Mouse (Mus musculus): Measurements from ENCODE around the gene Rem2.

The Rem2 gene

DNA sequence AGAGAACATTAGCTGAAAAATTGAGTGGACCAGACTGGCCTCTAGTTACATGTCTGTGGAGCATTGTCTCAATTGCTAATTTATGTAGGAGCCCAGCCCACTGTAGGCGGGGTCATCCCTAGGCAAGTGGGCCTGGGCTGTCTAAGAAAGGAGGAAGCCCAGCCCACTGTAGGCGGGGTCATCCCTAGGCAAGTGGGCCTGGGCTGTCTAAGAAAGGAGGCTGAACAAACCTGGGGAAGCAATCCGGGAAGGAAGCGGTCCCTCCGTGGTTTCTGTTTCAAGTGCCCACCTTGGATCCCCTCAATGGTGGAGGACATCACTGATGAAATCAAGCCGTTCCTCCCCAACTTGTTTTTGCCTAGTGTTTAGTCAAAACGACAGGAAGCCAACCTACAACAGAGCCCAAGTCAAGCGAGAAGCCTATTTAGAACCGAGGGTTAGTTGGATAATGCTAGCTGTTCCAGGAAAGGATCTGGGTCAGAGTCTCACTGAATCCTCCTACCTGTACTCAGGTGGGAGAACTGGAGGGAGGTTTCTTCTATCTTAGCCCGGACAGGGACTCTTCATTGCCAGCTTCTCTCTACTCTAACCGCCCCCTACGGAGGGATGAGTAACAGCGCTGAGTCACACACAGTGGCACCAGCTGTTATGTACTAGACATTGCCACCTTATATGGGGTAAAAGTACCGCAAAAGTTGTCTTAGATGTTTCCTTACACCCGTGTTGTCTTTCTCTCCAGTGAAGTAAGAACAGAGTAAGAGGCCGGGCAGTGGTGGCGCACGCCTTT, 16.6 kb downstream of the Rem2 start:
- peak; percentile 29 to 35 for DNase-seq

DNA sequence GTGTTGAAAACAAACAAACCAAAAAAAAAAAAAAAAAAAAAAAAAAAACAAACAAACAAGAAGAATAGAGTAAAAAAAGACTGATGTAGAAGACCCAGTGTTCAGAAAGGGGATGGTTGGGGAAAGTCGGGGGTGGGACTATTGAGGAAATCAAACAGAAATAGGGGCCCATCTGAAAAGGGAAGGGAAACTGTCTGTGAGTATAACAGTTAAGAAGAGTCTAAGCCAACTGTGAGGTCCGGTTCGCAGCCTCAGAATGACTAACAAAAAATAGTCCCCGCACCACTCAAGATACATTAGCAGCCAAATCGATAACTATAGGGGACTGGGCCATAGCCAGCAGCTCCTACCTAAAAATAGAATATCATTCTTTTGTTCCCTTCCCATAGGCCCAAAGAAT, 17.3 kb downstream of the Rem2 start:
- DNase-seq = peak in 1 of 2 experiments; percentile 20

GRCm38 (mm10) chr14:54494234-54494633, 18.3 kb downstream of the Rem2 start:
- DNase-seq = peak; percentile 84 to 86

DNA sequence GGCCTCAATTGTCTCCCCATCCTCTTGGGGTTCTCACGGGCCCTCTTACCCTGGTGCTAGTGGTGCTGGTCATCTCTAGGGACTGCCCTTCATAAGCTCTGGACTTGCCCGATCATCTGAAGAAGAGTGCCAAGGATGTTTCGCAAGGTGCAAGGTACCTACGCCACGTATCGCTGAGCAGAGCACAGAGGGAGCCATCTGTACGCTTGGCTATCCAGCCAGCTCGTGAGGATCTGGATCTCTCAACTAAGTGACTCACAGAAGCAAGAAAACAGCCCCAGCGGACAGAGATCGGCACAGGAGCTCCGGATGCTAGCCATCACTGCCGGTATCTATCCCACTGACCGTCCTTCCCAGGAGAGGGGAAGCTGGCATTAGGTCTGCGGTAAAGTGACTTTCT, 20.8 kb downstream of the Rem2 start:
- no peak for DNase-seq

DNA sequence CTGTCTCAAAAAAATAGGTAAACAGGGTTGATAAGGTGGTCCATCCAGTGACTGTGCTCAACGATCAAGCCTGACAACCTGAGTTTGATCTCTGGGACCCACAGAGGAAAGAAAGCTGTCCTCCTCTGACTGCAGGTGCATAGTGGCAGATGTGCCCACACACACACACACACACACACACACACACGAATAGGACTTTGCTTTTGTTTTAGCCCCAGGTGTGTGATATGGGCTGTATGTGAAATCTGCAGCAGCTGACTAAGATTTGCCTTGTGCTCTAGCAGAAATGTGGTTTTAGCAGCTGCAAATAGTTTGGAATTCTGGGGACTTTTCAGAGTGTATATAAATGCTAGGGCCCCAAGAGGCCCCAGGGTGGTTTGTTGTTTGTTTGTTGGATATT, 23.4 kb downstream of the Rem2 start:
- DNase-seq = no peak

DNA sequence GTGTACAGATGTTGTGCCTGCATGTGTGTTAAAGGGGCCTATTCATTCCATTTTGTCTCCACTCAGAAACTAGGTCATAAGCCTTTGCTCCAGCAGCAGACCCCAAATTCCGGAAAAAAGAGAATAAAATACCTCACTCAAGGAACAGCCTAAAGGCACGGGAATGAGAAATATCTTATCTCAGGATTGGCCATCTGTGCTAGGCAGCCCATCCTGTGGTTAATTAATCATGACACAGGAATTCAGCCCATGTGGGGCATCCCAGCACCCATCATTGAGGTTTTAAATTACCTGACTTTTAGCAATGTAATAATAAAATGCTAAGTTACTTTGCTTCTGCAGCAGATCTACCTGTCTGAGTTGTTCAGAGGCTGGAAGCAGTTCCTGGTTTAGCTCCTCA, 25.5 kb downstream of the Rem2 start:
- DNase-seq = no peak

- DNase-seq = no peak
Observed at GRCm38 (mm10) chr14:54503092-54503491, 27.2 kb downstream of the Rem2 start.

GRCm38 (mm10) chr14:54509774-54510173, 33.9 kb downstream of the Rem2 start:
- DNase-seq = no peak

DNA sequence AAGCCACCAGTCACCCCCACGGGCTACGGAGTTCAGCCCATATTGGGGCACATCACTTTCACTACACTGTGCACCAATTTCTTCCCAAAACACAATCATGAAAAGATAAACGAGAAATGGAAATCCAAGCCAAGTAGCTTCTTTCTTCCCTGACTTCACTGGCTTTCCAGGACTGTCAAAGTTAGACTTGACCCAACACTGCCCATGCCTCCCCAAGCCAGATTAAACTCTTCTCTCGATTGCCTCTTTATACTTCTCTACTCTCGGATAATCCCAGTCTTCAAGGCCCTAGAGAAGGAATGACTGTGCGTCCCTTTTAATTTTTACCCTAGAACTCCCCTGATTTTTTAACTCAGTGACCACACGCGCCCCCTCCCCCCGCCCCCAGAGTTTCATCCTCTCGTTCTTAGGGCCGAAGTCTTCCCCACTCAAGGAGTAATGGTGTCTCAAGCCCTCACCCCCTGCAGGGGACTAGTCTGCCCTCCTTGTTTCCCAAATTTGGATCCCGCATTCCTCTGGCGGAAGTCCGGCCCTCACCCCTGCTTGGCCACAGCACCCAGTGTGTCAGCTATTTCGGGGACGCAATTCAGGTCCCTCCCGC, 40.9 kb downstream of the Rem2 start:
- DNase-seq = no peak

DNA sequence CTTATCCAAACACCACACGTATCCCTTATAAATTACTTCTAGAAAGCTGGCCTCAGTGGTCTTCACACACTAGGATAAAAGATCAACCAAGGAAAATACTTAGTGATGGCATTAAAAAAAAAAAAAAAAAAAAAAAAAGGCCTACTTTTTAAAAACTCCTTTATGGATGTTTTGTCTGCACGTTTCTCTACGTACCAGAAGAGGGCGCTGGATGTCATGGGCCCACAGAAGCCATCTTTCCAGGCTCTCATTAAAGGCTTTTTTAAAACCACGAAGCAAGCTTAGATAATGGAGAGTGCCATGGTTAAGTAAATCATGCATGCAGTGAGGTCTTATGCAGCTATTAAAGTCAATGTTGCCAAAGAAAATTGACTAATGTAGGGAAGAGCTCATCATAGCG, 47.7 kb downstream of the Rem2 start:
- no peak for DNase-seq

DNA sequence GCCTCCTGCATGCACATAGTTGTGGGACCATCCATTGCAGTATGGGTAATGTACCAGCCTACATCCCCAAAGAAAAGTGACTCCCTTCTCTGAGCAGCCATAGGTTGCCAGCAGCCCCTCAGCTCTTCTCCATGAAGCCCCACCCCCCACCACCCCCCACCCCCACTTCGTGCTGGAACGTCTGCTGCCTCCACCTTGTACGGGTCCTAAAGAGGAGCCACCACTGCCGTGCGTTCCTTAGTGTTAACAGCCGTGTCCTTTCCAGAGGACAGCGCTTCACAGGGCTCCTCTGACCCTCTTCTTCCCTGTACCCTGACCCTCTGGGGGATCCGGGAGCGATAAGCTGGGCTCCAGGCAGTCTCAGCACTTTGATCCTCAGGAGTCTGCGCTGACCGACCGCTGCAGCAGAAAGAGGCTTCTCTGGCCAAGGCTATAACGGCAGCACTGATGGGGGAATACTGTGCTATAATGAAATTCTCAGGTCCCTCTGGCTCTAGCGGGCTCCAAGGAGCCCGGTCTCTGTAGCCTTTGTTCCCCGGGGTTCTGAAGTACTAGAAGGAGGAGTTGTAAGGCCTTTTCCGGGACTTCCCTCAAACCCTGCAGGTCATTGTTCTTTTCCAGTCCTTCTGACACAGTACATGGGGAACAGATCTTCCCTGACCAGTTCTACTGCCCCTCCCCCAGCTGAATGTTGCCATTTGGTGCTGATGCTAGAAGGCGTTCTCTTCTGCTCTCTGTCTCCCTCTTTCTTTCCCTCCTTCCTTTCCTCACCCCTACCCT, 51.5 kb downstream of the Rem2 start:
- peak; percentile 8 to 16 for DNase-seq

- DNase-seq = peak in 1 of 2 experiments; percentile 11
Observed at GRCm38 (mm10) chr14:54528007-54528393, 52.1 kb downstream of the Rem2 start.

- peak; percentile 89 for DNase-seq
Observed at GRCm38 (mm10) chr14:54528446-54529111, 52.7 kb downstream of the Rem2 start.

Data from B cell, adult 2 months (primary cell).